Mouse (Mus musculus) CH12.LX (cell line): ENCODE measurements at regions not wholly inside any gene's neighbourhood (a gene's known extent, or its start where the extent isn't known, plus 50 kb on each side); places are given as distances from the start of the nearest gene placed in this dataset.

Experiments used
- DNase-seq: peaks from one replicate; pipeline ENCODE4 v3.0.0-alpha.2; 2013; ENCODE audit errors: extremely low read depth
- H3K27ac ChIP-seq: 2 replicates; pipeline ENCODE4 v1.5.1; 2012; ENCODE audit warnings: low read depth, mild to moderate bottlenecking, control low read depth, moderate library complexity; ENCODE audit not compliant: insufficient read depth
- H3K27me3 ChIP-seq: replicated peaks from 2 replicates; pipeline ENCODE3; 2012; ENCODE audit warnings: inconsistent platforms
- H3K36me3 ChIP-seq, 2 experiments: replicated peaks in 1 of 2; 2 replicates each; pipeline versions ENCODE3 to v1.6.1; 2012; ENCODE audit warnings: inconsistent platforms in 1 of 2, low read length in 1 of 2, mild to moderate bottlenecking in 1 of 2, mixed read lengths in 1 of 2, moderate library complexity in 1 of 2; ENCODE audit not compliant: control insufficient read depth in 1 of 2, insufficient read depth in 1 of 2
- H3K4me1 ChIP-seq, 2 experiments: 2 replicates each; pipeline ENCODE4 v1.6.1; 2012; ENCODE audit warnings: inconsistent platforms in 1 of 2, moderate library complexity in 1 of 2; ENCODE audit not compliant: insufficient read depth in 2 of 2, control insufficient read depth in 1 of 2
- H3K4me2 ChIP-seq: 2 replicates; pipeline ENCODE4 v1.6.1; 2012; ENCODE audit warnings: low read depth, mild to moderate bottlenecking, control low read depth; ENCODE audit not compliant: poor library complexity, insufficient read depth, severe bottlenecking
- H3K4me3 ChIP-seq, 3 experiments: fragments of 150-350 bp in 1 of 3; sonication (generic) in 1 of 3; replicated peaks in 1 of 3; 2 replicates each; pipeline versions ENCODE3 to v1.5.1; 2011 to 2012; ENCODE audit warnings: low read depth in 2 of 3, low read length in 2 of 3, mild to moderate bottlenecking in 2 of 3, moderate library complexity in 2 of 3, control low read depth in 1 of 3, improper control_type of control experiment in 1 of 3, inconsistent platforms in 1 of 3, mixed read lengths in 1 of 3; ENCODE audit not compliant: poor library complexity in 1 of 3
- H3K79me2 ChIP-seq: replicated peaks from 2 replicates; pipeline ENCODE4 v1.6.1; 2012; ENCODE audit warnings: mild to moderate bottlenecking, moderate library complexity; ENCODE audit not compliant: control insufficient read depth, poor library complexity, insufficient read depth, severe bottlenecking; ENCODE audit errors: extremely low read depth
- H3K9ac ChIP-seq: 2 replicates; pipeline ENCODE4 v1.6.1; 2012; ENCODE audit warnings: low read depth, mild to moderate bottlenecking, control low read depth, moderate library complexity; ENCODE audit not compliant: insufficient read depth
- H3K9me3 ChIP-seq: replicated peaks from 2 replicates; pipeline ENCODE3; 2012; ENCODE audit warnings: low read length, inconsistent platforms, mixed read lengths
- BHLHE40 ChIP-seq: IDR thresholded peaks from 2 replicates; pipeline ENCODE4 v1.6.1; 2011; ENCODE audit warnings: mild to moderate bottlenecking, low read depth, low read length, improper control_type of control experiment
- CHD2 ChIP-seq: IDR thresholded peaks from 2 replicates; pipeline ENCODE4 v1.6.1; 2011; ENCODE audit warnings: low read length, improper control_type of control experiment
- CTCF ChIP-seq, 2 experiments: IDR thresholded peaks in 1 of 2; conservative IDR thresholded peaks in 1 of 2; 2 replicates each; pipeline ENCODE4 v1.5.1; 2011 to 2012; ENCODE audit warnings: low read depth in 2 of 2, low read length in 2 of 2, improper control_type of control experiment in 1 of 2, inconsistent platforms in 1 of 2, mild to moderate bottlenecking in 1 of 2, moderate library complexity in 1 of 2
- ELF1 ChIP-seq: IDR thresholded peaks from 2 replicates; pipeline ENCODE4 v1.6.1; 2014; ENCODE audit warnings: low read depth, mild to moderate bottlenecking, inconsistent platforms, low read length, improper control_type of control experiment
- EP300 ChIP-seq: IDR thresholded peaks from 2 replicates; pipeline ENCODE4 v1.6.1; 2011; ENCODE audit warnings: low read length, improper control_type of control experiment
- ETS1 ChIP-seq: conservative IDR thresholded peaks from 2 replicates; pipeline ENCODE4 v1.6.1; 2012; ENCODE audit warnings: low read depth, mild to moderate bottlenecking, inconsistent platforms, low read length, improper control_type of control experiment, moderate library complexity
- HCFC1 ChIP-seq: IDR thresholded peaks from 2 replicates; pipeline ENCODE4 v1.6.1; 2012; ENCODE audit warnings: low read depth, mild to moderate bottlenecking, inconsistent platforms, low read length, improper control_type of control experiment
- IRF4 ChIP-seq: IDR thresholded peaks from 2 replicates; pipeline ENCODE4 v1.6.1; 2014; ENCODE audit warnings: low read depth, mild to moderate bottlenecking, inconsistent platforms, low read length, improper control_type of control experiment
- JUN ChIP-seq: IDR thresholded peaks from 2 replicates; pipeline ENCODE4 v1.6.1; 2011; ENCODE audit warnings: low read depth, mild to moderate bottlenecking, low read length, improper control_type of control experiment, moderate library complexity; ENCODE audit not compliant: insufficient read depth
- JUND ChIP-seq: conservative IDR thresholded peaks from 2 replicates; pipeline ENCODE4 v1.6.1; 2011; ENCODE audit warnings: low read depth, low read length, improper control_type of control experiment
- KAT2A ChIP-seq: IDR thresholded peaks from 2 replicates; pipeline ENCODE4 v1.6.1; 2012; ENCODE audit warnings: low read length, improper control_type of control experiment, inconsistent platforms; ENCODE audit not compliant: insufficient replicate concordance
- MAFK ChIP-seq: IDR thresholded peaks from 2 replicates; pipeline ENCODE4 v1.6.1; 2011; ENCODE audit warnings: low read length, improper control_type of control experiment; ENCODE audit not compliant: insufficient replicate concordance
- MAX ChIP-seq: IDR thresholded peaks from 2 replicates; pipeline ENCODE4 v1.6.1; 2011; ENCODE audit warnings: low read length, improper control_type of control experiment
- MAZ ChIP-seq: IDR thresholded peaks from 2 replicates; pipeline ENCODE4 v1.6.1; 2012; ENCODE audit warnings: low read depth, mild to moderate bottlenecking, inconsistent platforms, low read length, improper control_type of control experiment, moderate library complexity
- MEF2A ChIP-seq: IDR thresholded peaks from 2 replicates; pipeline ENCODE4 v1.6.1; 2014; ENCODE audit warnings: low read depth, mild to moderate bottlenecking, inconsistent platforms, low read length, improper control_type of control experiment, borderline replicate concordance
- MYC ChIP-seq: IDR thresholded peaks from 2 replicates; pipeline ENCODE4 v1.6.1; 2011; ENCODE audit warnings: low read depth, mild to moderate bottlenecking, improper control_type of control experiment, low read length
- NELFE ChIP-seq: IDR thresholded peaks from 2 replicates; pipeline ENCODE4 v1.6.1; 2011; ENCODE audit warnings: low read depth, low read length, improper control_type of control experiment
- POLR2A ChIP-seq: IDR thresholded peaks from 2 replicates; pipeline ENCODE4 v1.6.1; 2011; ENCODE audit warnings: low read depth, mild to moderate bottlenecking, improper control_type of control experiment, low read length
- RAD21 ChIP-seq: IDR thresholded peaks from 2 replicates; pipeline ENCODE4 v1.6.1; 2011; ENCODE audit warnings: low read depth, mild to moderate bottlenecking, low read length, improper control_type of control experiment, moderate library complexity
- RCOR1 ChIP-seq: conservative IDR thresholded peaks from 2 replicates; pipeline ENCODE4 v1.6.1; 2012; ENCODE audit warnings: low read depth, mild to moderate bottlenecking, inconsistent platforms, low read length, improper control_type of control experiment
- SIN3A ChIP-seq: IDR thresholded peaks from 2 replicates; pipeline ENCODE4 v1.6.1; 2012; ENCODE audit warnings: low read length, improper control_type of control experiment, inconsistent platforms
- SMC3 ChIP-seq: IDR thresholded peaks from 2 replicates; pipeline ENCODE4 v1.6.1; 2011; ENCODE audit warnings: low read depth, low read length, improper control_type of control experiment
- TBP ChIP-seq: conservative IDR thresholded peaks from 2 replicates; pipeline ENCODE4 v1.6.1; 2011; ENCODE audit warnings: low read depth, low read length, improper control_type of control experiment
- TCF12 ChIP-seq: IDR thresholded peaks from 2 replicates; pipeline ENCODE4 v1.6.1; 2014; ENCODE audit warnings: low read depth, mild to moderate bottlenecking, inconsistent platforms, low read length, improper control_type of control experiment
- UBTF ChIP-seq: IDR thresholded peaks from 2 replicates; pipeline ENCODE4 v1.6.1; 2012; ENCODE audit warnings: low read depth, mild to moderate bottlenecking, inconsistent platforms, low read length, improper control_type of control experiment, moderate library complexity
- USF2 ChIP-seq: conservative IDR thresholded peaks from 2 replicates; pipeline ENCODE4 v1.6.1; 2011; ENCODE audit warnings: low read depth, low read length, improper control_type of control experiment
- ZC3H11A ChIP-seq: IDR thresholded peaks from 2 replicates; pipeline ENCODE4 v1.6.1; 2012; ENCODE audit warnings: low read depth, mild to moderate bottlenecking, inconsistent platforms, low read length, improper control_type of control experiment
- ZNF384 ChIP-seq: IDR thresholded peaks from 2 replicates; pipeline ENCODE4 v1.6.1; 2012; ENCODE audit warnings: low read depth, low read length, improper control_type of control experiment, inconsistent platforms
- dilution Hi-C: fragments of 300-500 bp; cut with MboI; formaldehyde crosslinking; loops from 2 replicates; pipeline ENCODE4 v1.14.3; 2020; ENCODE audit warnings: low sequenced_read_pairs; ENCODE audit not compliant: extremely low pct_unique_long_range_greater_than_20kb, extremely low pct_ligation_motif_present
- in situ Hi-C: fragments of 300-500 bp; cut with MboI; formaldehyde crosslinking; loops from 3 replicates; pipeline ENCODE4 v1.14.3; 2019; ENCODE audit warnings: low sequenced_read_pairs, low pct_ligation_motif_present, low pct_unique_long_range_greater_than_20kb, mixed read lengths

- Histone ChIP-seq H3K27me3 (peaks cover 3% of the 10 kb centered on the region), H3K27ac (peak overlapping the region; percentile 99), H3K4me1 (peaks cover 40 to 67% of the 10 kb centered on the region in 2 experiments), H3K79me2 (no peaks in the 10 kb centered on the region), H3K4me3 (no peak overlapping the region), H3K36me3 (no peaks in the 10 kb centered on the region), H3K4me2 (peak overlapping the region; percentile 53), H3K9me3 (no peaks in the 10 kb centered on the region), H3K9ac (peak overlapping the region; percentile 90)
- in situ Hi-C loops, result no loop called here
- TF ChIP-seq RCOR1 (peak; percentile 92), ZNF384 (no peak), CTCF (conservative IDR thresholded peaks at IDR 0.05 in 1 of 2, IDR thresholded peaks at IDR 0.05 in 1 of 2; ENCODE audit: low read depth in 2 of 2, low read length in 2 of 2) (no peak), TBP (peak; percentile 73), MAFK (peak; percentile 66; the same call in 1 of the 2 replicates), MAX (peak; percentile 36), HCFC1 (peak; percentile 39; the same call in 1 of the 2 replicates), NELFE (no peak), SMC3 (peak; percentile 20), USF2 (no peak), MAZ (peak; percentile 88), ELF1 (peak; percentile 36; the same call in 1 of the 2 replicates), TCF12 (peak; percentile 91), MYC (peak; percentile 81), UBTF (no peak), JUND (peak; percentile 77), RAD21 (no peak; the same call in 1 of the 2 replicates), MEF2A (peak; percentile 90), ETS1 (peak; percentile 97), JUN (peak; percentile 71), KAT2A (peak; percentile 54; the same call in 1 of the 2 replicates), CHD2 (peak; percentile 76), POLR2A (no peak; the same call in 1 of the 2 replicates), IRF4 (peak; percentile 99), EP300 (peak; percentile 99), ZC3H11A (no peak), SIN3A (peak; percentile 71; the same call in 1 of the 2 replicates), BHLHE40 (peak; percentile 99)
- peak; percentile 87 for DNase-seq
- dilution Hi-C loops, result no loop called here
Observed at GRCm38 (mm10) chr5:29948161-29948560, 64.8 kb upstream of the Il6 start.
